9 mouse cellular contexts compared by ENCODE assay signal in the genomic region with DNA sequence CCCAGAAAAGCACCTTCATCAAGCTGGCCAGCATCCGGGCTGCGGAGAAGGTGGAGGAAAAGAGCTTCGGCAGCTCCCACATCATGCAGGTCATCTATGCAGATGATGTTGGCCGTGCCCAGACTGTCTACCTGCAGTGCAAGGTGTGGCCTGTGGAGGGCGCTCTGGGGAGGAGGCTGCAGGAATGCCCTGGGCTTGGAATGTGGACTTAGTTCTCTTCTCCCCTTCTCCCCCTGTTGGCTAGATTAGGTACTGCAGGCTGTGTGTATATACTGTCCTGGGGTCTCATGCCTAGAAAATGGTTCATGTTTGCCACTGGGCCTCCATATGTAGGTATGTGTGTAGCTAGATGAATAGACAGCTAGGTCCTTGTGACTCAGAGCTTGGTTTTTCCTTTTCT. TPM values are rescaled to one million over a fixed set of nuclear protein-coding genes. Genes with fewer than 3 reads are reported as not detected.
DNase-seq lines count a peak whose midpoint lies in the region; ATAC-seq and TF ChIP-seq lines count a peak whose summit lies in the region.
"Had no signal": no experiment of that assay in that cellular context is flagged by ENCODE, and none has a peak within 500 bp of the region (broad histone marks: within the 10 kb centered on the region; RNA-seq: fewer than 3 reads in every experiment).

No protein-coding gene starts in this region.

- WGBS in intestine, postnatal 0 days: 90% methylated on average over 5 of the region's 5 CpGs
- 93% methylated on average over 5 of the region's 5 CpGs for WGBS in intestine, embryonic 15.5 days

- no peaks in the 10 kb centered on the region for H3K27me3 ChIP-seq in intestine, postnatal 0 days (replicated peaks; ENCODE audit: control insufficient read depth, insufficient read depth, low read length)
- no peaks in the 10 kb centered on the region for H3K27me3 ChIP-seq in intestine, embryonic 15.5 days (replicated peaks)

- H3K36me3 ChIP-seq in intestine, postnatal 0 days (ENCODE audit: control insufficient read depth, insufficient read depth): peaks cover 10% of the 10 kb centered on the region; the same call in 1 of the 2 replicates
- H3K36me3 ChIP-seq in intestine, embryonic 15.5 days: 0 out of 2 replicates have a peak, but pooled peaks cover 7% of the 10 kb centered on the region
- H3K36me3 ChIP-seq: liver, embryonic 15.5 days had no signal

- no peak for ATAC-seq in intestine, postnatal 0 days
- no peak for ATAC-seq in intestine, embryonic 15.5 days
- peak; percentile 35; the same call in 1 of the 2 replicates for ATAC-seq in granulocyte monocyte progenitor cell, adult 5-6 weeks (replicated peaks; ENCODE audit: poor library complexity, severe bottlenecking)

- peak; percentile 44 for DNase-seq in 3134 (ENCODE audit: extremely low read depth, insufficient read length, low spot score)
- DNase-seq in ES-CJ7 (ENCODE audit: low read depth, low spot score): peak; percentile 93
- DNase-seq in adipocyte (ENCODE audit: low spot score): no peak
- no peak for DNase-seq in heart, adult 11 months
- DNase-seq in layer of hippocampus, postnatal 36 days: no peak

- H3K4me1 ChIP-seq in intestine, postnatal 0 days (replicated peaks; ENCODE audit: control insufficient read depth, insufficient read depth, low read length): no peaks in the 10 kb centered on the region
- peaks cover 14% of the 10 kb centered on the region for H3K4me1 ChIP-seq in intestine, embryonic 15.5 days (replicated peaks)

- no peak overlapping the region for H3K4me3 ChIP-seq in intestine, postnatal 0 days (ENCODE audit: low read depth, low read length)
- no peak overlapping the region for H3K4me3 ChIP-seq in intestine, embryonic 15.5 days (replicated peaks)
- H3K4me3 ChIP-seq: liver, embryonic 15.5 days had no signal

- peak; percentile 74 for TF ChIP-seq CTCF in intestine, postnatal 0 days (IDR thresholded peaks at IDR 0.05; ENCODE audit: low read depth)

- H3K27ac ChIP-seq in intestine, postnatal 0 days (ENCODE audit: low read depth, low read length): no peak overlapping the region
- H3K27ac ChIP-seq in intestine, embryonic 15.5 days: no peak overlapping the region
- H3K27ac ChIP-seq: liver, embryonic 15.5 days had no signal

- H3K4me2 ChIP-seq in intestine, postnatal 0 days (replicated peaks; ENCODE audit: low read depth): no peak overlapping the region
- no peak overlapping the region for H3K4me2 ChIP-seq in intestine, embryonic 15.5 days (replicated peaks)
- H3K4me2 ChIP-seq: liver, embryonic 15.5 days had no signal

- no peak overlapping the region for H3K9ac ChIP-seq in intestine, postnatal 0 days (ENCODE audit: low read depth, low read length)
- H3K9ac ChIP-seq in intestine, embryonic 15.5 days: no peak overlapping the region
- H3K9ac ChIP-seq: liver, embryonic 15.5 days had no signal

- H3K9me3 ChIP-seq in intestine, postnatal 0 days (ENCODE audit: control insufficient read depth): no peaks in the 10 kb centered on the region
- no peaks in the 10 kb centered on the region for H3K9me3 ChIP-seq in intestine, embryonic 15.5 days

RNA-seq across cellular contexts. Expression of a gene that starts 11.9 kb away (rescaled TPM):
- 152 and 169 TPM in 2 replicates for polyA plus RNA-seq in intestine, postnatal 0 days (2015; fragmentation: Nextera tagmentation; extraction: Ambion mirVana)
- 231 and 236 TPM in 2 replicates for polyA plus RNA-seq in intestine, embryonic 15.5 days (2015; fragmentation: Nextera tagmentation; extraction: Ambion mirVana)
- total RNA-seq in granulocyte monocyte progenitor cell, adult 5-6 weeks (2014; fragmentation: Nextera tagmentation): 156 and 159 TPM in 2 replicates
- total RNA-seq in granulocyte monocyte progenitor cell, adult 5-6 weeks (2017): 125 and 128 TPM in 2 replicates
- 10 to 100 TPM; 64.0 to 75.6 TPM for total RNA-seq in layer of hippocampus, postnatal 36 days (2021)

RNA-seq across cellular contexts. Expression of a gene that starts 20.8 kb away (rescaled TPM):
- polyA plus RNA-seq in intestine, postnatal 0 days (2015; fragmentation: Nextera tagmentation; extraction: Ambion mirVana): 8.1 and 8.7 TPM in 2 replicates
- polyA plus RNA-seq in intestine, embryonic 15.5 days (2015; fragmentation: Nextera tagmentation; extraction: Ambion mirVana): 16.3 and 19.4 TPM in 2 replicates
- total RNA-seq in granulocyte monocyte progenitor cell, adult 5-6 weeks (2014; fragmentation: Nextera tagmentation): 43.2 and 82.3 TPM in 2 replicates
- 24.8 and 25.0 TPM in 2 replicates for total RNA-seq in granulocyte monocyte progenitor cell, adult 5-6 weeks (2017)
- total RNA-seq in layer of hippocampus, postnatal 36 days (2021): 1 to 10 TPM; 2.2 to 3.2 TPM

RNA-seq across cellular contexts. Expression of a gene that starts 31.4 kb away (rescaled TPM):
- 7.5 and 7.8 TPM in 2 replicates for polyA plus RNA-seq in intestine, postnatal 0 days (2015; fragmentation: Nextera tagmentation; extraction: Ambion mirVana)
- polyA plus RNA-seq in intestine, embryonic 15.5 days (2015; fragmentation: Nextera tagmentation; extraction: Ambion mirVana): 24.5 and 25.3 TPM in 2 replicates
- 31.5 and 33.0 TPM in 2 replicates for total RNA-seq in granulocyte monocyte progenitor cell, adult 5-6 weeks (2014; fragmentation: Nextera tagmentation)
- 46.3 and 70.4 TPM in 2 replicates for total RNA-seq in granulocyte monocyte progenitor cell, adult 5-6 weeks (2017)
- total RNA-seq in layer of hippocampus, postnatal 36 days (2021): 10 to 100 TPM; 14.5 to 17.3 TPM

RNA-seq across cellular contexts. Expression of a gene that starts 31.4 kb away (rescaled TPM):
- polyA plus RNA-seq in intestine, postnatal 0 days (2015; fragmentation: Nextera tagmentation; extraction: Ambion mirVana): 11.0 and 12.6 TPM in 2 replicates
- 15.3 and 17.2 TPM in 2 replicates for polyA plus RNA-seq in intestine, embryonic 15.5 days (2015; fragmentation: Nextera tagmentation; extraction: Ambion mirVana)
- 13.7 and 18.2 TPM in 2 replicates for total RNA-seq in granulocyte monocyte progenitor cell, adult 5-6 weeks (2014; fragmentation: Nextera tagmentation)
- 5.3 and 11.9 TPM in 2 replicates for total RNA-seq in granulocyte monocyte progenitor cell, adult 5-6 weeks (2017)
- total RNA-seq in layer of hippocampus, postnatal 36 days (2021): 10 to 100 TPM in 1 of 2 experiments, 1 to 10 TPM in 1; 9.8 to 10.2 TPM

RNA-seq across cellular contexts. Expression of a gene that starts 50.2 kb away (rescaled TPM):
- 0.39 TPM in 1 of 2 replicates, not detected in the other for polyA plus RNA-seq in intestine, postnatal 0 days (2015; fragmentation: Nextera tagmentation; extraction: Ambion mirVana)
- polyA plus RNA-seq in intestine, embryonic 15.5 days (2015; fragmentation: Nextera tagmentation; extraction: Ambion mirVana): 1.4 and 1.9 TPM in 2 replicates
- total RNA-seq in granulocyte monocyte progenitor cell, adult 5-6 weeks (2014; fragmentation: Nextera tagmentation): 5.6 TPM in 1 of 2 replicates, not detected in the other
- 1.7 TPM in 1 of 2 replicates, not detected in the other for total RNA-seq in granulocyte monocyte progenitor cell, adult 5-6 weeks (2017)
- not detected for total RNA-seq in layer of hippocampus, postnatal 36 days (2021)

Comparison
In these comparisons a context has a peak if more than half of its experiments do, and no peak if none do; other contexts are left out.
1. DNase-seq: peak in 3134 (single experiment) and ES-CJ7 (single experiment); none in adipocyte (single experiment), heart, adult 11 months (single experiment) and layer of hippocampus, postnatal 36 days (0 of 2).
2. RNA of a gene that starts 20.8 kb away (total RNA-seq): 24.8 to 82.3 TPM in granulocyte monocyte progenitor cell, adult 5-6 weeks; 2.2 to 3.2 TPM in layer of hippocampus, postnatal 36 days; every median in the first group is over 4 times any median in the second.